Mouse (Mus musculus) heart, embryonic 10.5 days (tissue): ENCODE measurements around the gene Yipf2. TPM values are rescaled to one million over a fixed set of nuclear protein-coding genes. Genes with fewer than 3 reads are reported as not detected.
A peak's percentile ranks its signal among the peaks of the same experiment; 100 is the strongest.
"Not testable (repeated sequence)": the region's sequence is repeated elsewhere in the genome, so short reads cannot be mapped to it uniquely, and the experiment has no call there.

Source experiments
- DNase-seq: peaks from one replicate; pipeline ENCODE4 v3.0.0-alpha.2; 2017; ENCODE audit warnings: low spot score
- H3K27ac ChIP-seq: fragments of 300-500 bp; sonication (generic); 2 replicates; pipeline ENCODE4 v1.5.1; 2016; ENCODE audit warnings: mild to moderate bottlenecking
- H3K27me3 ChIP-seq: fragments of 300-500 bp; sonication (generic); 2 replicates; pipeline ENCODE4 v1.6.1; 2016; ENCODE audit warnings: mild to moderate bottlenecking; ENCODE audit not compliant: poor library complexity, insufficient read depth, severe bottlenecking
- H3K36me3 ChIP-seq: fragments of 300-500 bp; sonication (generic); 2 replicates; pipeline ENCODE4 v1.6.1; 2016; ENCODE audit warnings: mild to moderate bottlenecking, moderate library complexity
- H3K4me1 ChIP-seq: fragments of 300-500 bp; sonication (generic); 2 replicates; pipeline ENCODE4 v1.6.1; 2016; ENCODE audit warnings: mild to moderate bottlenecking
- H3K4me3 ChIP-seq: fragments of 300-500 bp; sonication (generic); 2 replicates; pipeline ENCODE4 v1.5.1; 2016; ENCODE audit warnings: mild to moderate bottlenecking, moderate library complexity
- H3K9me3 ChIP-seq: fragments of 300-500 bp; sonication (generic); 2 replicates; pipeline ENCODE4 v1.6.1; 2016; ENCODE audit warnings: mild to moderate bottlenecking, moderate library complexity
- whole genome bisulfite sequencing: fragments of 180-500 bp; shearing (Covaris S2); methylation state at CpG from one replicate; pipeline ENCODE4 v1.1.7; 2016; 5-methylcytosine and 5-hydroxymethylcytosine counted together
- polyA plus RNA-seq: library from polyadenylated mRNA; unstranded; fragments of >200 nt; fragmentation: Nextera tagmentation; extraction: Ambion mirVana; gene quantifications from 2 replicates; pipeline ENCODE4 v1.2.1, GENCODE M21; 2016

Gene Yipf2
- polyA plus RNA-seq, 1 experiment from 2014 or later = 22.8 TPM

DNA sequence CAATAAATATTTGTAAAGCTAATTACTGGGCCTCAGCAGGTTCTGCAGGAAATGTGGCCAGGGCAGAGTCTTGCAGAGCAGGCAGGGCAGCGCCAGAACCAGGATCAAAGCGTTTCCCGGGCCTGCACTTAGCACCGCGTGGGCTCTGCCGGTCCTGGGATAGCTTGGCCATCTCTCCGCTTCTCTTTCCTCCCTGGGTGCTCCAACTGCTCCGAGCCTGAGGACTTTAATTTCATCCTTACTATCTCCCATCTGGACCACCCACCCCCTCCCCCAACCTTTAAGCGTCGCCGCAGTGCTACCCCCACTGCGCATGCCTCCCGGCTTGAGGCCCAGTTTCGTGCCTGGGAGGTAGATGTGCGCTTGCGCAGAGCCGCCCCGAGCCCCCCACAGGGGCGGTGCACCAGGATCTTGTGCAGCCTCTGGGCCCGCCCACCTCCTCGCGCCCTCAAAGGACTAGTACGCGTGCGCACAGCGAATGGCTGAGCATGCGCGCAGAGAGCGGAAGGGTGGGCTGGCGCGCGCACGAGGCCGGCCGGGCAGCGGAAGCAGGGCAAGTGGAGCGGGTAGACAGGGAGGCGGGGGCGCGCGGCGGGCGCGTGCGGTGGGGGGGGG, 23.1 kb upstream of the Yipf2 start, which contains the start of gene Smarca4:
Gene Smarca4 (plus strand): TSS at position 553 of the 615 bp plus-strand sequence.
- Histone ChIP-seq H3K27me3 (no peaks in the 10 kb centered on the region), H3K36me3 (peaks cover 12% of the 10 kb centered on the region), H3K9me3 (no peaks in the 10 kb centered on the region), H3K4me1 (peaks cover 14% of the 10 kb centered on the region; the same call in 1 of the 2 replicates), H3K27ac (peak within 1 kb of the TSS; percentile 99), H3K4me3 (peak within 1 kb of the TSS; percentile 88)
- WGBS = under 1% methylated on average over 45 of the region's 45 CpGs
- DNase-seq = peak; percentile 99

DNA sequence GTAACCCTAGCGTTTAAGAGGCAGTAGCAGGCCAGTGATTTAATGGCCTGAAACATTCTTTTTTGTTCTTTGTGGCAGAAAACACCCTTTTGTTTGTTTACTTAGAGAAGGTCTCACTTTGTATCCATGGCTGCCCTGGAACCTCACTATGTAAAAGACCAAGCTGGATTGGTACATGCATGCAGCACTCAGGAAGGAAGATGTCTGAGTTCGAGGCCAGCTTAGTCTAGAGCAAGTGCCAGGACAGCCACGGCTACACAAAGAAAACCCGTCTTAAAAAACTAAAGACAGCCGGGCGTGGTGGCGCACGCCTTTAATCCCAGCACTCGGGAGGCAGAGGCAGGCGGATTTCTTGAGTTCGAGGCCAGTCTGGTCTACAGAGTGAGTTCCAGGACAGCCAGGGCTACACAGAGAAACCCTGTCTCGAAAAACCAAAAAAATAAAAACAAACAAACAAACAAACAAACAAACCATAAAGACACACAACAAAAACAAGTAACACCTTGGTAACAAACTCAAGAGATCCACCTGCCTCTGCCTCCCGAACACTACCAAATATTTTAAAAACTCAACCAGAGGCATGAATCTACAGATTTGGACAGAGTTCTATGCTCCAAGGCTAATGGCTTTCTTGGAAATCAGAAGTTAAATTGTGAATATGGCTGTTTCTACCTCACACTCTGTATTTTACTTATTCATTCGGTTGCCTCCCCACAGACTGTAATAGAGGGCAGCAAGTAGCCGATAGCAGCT, 22.4 kb upstream of the Yipf2 start:
- Histone ChIP-seq H3K36me3 (peaks cover 12% of the 10 kb centered on the region), H3K4me3 (peak overlapping the region; percentile 88), H3K27me3 (no peaks in the 10 kb centered on the region), H3K4me1 (peaks cover 14% of the 10 kb centered on the region; the same call in 1 of the 2 replicates), H3K27ac (peak overlapping the region; percentile 99), H3K9me3 (no peaks in the 10 kb centered on the region)
- DNase-seq = no peak
- WGBS = 79% methylated on average over 15 of the region's 15 CpGs

DNA sequence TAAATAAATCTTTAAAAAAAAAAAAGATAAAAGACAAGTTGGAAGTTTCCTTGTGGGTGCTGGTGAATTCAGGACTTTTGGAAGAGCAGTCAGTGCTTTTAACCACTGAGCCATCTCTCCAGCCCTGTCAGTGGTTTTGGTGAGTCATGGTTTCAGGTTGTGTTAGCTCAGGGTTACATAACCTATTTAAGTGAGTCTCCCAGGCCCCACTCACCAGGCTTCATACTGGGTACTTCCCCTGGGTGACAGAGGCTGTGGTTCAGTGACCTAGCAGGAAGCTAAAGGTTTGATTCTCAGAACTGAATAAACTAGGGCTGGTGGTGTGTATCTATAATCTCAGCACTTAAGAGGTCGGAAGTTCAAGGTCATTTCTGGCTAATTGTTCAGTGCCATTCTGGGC, 17.2 kb upstream of the Yipf2 start:
- no peak for DNase-seq
- H3K4me1 ChIP-seq = no peaks in the 10 kb centered on the region
- H3K9me3 ChIP-seq = no peaks in the 10 kb centered on the region
- H3K4me3 ChIP-seq = no peak overlapping the region
- 74% methylated on average over 1 of the region's 1 CpGs for WGBS
- no peak overlapping the region for H3K27ac ChIP-seq
- no peaks in the 10 kb centered on the region for H3K36me3 ChIP-seq
- no peaks in the 10 kb centered on the region for H3K27me3 ChIP-seq

DNA sequence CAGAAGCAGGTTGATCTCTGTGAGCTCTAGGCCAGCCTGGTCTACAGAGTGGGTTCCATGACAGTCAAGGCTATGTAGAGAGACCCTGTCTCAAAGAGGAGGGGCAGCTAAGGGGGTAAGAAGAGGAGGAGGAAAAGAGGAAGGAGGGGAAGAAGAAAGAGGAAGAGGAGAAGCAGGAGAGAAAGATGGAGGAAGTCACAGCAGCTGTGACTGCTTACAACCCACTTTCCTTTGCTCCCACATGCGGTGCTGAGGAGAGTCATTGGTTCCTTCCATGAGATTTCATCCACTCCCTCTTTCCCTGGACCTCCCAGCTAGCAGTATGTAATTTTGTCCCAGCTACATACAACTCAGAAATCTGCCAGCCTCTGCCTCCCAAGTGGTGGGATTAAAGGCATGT, 14.0 kb upstream of the Yipf2 start:
- Histone ChIP-seq H3K27ac (no peak overlapping the region), H3K4me1 (no peaks in the 10 kb centered on the region), H3K27me3 (no peaks in the 10 kb centered on the region), H3K4me3 (no peak overlapping the region), H3K36me3 (no peaks in the 10 kb centered on the region), H3K9me3 (no peaks in the 10 kb centered on the region)
- WGBS = 83% methylated on average over 1 of the region's 1 CpGs
- DNase-seq = no peak

DNA sequence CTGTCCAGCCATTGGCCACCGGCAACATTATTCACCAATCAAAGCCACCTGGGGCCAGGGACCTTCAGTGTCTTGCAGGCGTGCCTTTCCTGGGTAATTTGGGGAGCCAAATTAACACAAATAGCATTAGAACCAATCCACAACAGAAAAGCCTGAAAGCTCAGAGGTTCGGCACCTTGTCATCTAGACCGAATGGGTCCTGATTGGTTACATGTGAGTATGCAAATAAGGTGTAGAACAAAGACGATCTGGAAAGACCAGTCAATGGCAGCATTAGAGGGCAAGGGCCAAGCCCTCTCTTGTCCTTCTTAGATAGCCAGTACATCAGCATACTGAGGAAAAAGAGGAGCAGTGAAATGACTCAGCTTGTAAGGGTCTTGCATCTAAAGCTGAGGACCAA, 13.2 kb upstream of the Yipf2 start:
- 73% methylated on average over 5 of the region's 5 CpGs for WGBS
- H3K4me1 ChIP-seq = no peaks in the 10 kb centered on the region
- H3K4me3 ChIP-seq = no peak overlapping the region
- H3K27me3 ChIP-seq = no peaks in the 10 kb centered on the region
- no peak for DNase-seq
- no peak overlapping the region for H3K27ac ChIP-seq
- no peaks in the 10 kb centered on the region for H3K36me3 ChIP-seq
- no peaks in the 10 kb centered on the region for H3K9me3 ChIP-seq

DNA sequence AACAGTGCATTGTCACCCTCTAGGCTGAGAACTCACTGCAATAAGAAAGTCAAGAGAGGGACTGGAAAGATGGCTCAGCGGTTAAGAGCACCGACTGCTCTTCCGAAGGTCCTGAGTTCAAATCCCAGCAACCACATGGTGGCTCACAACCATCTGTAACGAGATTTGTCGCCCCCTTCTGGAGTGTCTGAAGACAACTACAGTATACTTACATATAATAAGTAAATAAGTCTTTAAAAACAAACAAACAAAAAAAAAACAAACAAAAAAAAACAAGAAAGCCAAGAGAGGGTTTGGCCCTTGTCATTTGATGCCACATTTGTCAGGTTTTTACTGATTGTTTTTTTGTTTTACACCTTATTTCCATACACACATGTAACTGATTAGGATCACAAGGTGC, 11.5 kb upstream of the Yipf2 start:
- Histone ChIP-seq H3K4me3 (no peak overlapping the region), H3K9me3 (no peaks in the 10 kb centered on the region), H3K27me3 (no peaks in the 10 kb centered on the region), H3K27ac (no peak overlapping the region), H3K36me3 (no peaks in the 10 kb centered on the region), H3K4me1 (no peaks in the 10 kb centered on the region)
- WGBS = 67% methylated on average over 5 of the region's 5 CpGs
- no peak for DNase-seq

DNA sequence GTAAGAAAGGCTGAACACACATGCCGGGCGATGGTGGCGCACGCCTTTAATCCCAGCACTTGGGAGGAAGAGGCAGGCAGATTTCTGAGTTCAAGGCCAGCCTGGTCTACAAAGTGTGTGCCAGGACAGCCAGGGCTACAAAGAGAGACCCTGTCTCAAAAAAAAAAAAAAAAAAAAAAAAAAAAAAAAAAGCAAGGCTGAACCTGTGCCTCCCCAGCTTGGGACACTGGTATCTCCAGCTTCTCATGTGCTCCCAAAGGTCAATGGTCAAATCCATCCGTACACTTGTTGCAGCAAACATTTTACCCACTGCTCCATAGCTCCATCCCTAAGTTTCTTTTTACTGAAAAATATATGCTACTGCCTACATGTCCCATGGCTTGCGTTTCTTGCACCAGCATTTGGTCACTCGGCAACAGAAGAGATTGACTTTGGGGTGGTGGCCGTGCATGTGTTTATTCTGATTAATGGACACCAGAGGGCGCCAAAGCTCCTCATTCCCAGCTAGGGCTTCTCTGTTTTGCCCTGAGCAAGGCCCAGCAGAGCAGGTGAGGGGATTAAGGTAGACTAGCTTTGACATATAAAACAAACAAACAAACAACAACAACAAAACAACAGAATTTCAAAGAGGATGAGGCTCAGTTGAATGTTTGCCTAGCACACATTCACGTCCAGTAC, 9.2 kb upstream of the Yipf2 start:
- no peak overlapping the region for H3K4me3 ChIP-seq
- peak; percentile 87 for DNase-seq
- no peaks in the 10 kb centered on the region for H3K27me3 ChIP-seq
- H3K4me1 ChIP-seq = no peaks in the 10 kb centered on the region
- H3K36me3 ChIP-seq = 0 out of 2 replicates have a peak, but pooled peaks cover 2% of the 10 kb centered on the region
- H3K27ac ChIP-seq = no peak overlapping the region
- H3K9me3 ChIP-seq = no peaks in the 10 kb centered on the region
- WGBS = 47% methylated on average over 10 of the region's 10 CpGs

DNA sequence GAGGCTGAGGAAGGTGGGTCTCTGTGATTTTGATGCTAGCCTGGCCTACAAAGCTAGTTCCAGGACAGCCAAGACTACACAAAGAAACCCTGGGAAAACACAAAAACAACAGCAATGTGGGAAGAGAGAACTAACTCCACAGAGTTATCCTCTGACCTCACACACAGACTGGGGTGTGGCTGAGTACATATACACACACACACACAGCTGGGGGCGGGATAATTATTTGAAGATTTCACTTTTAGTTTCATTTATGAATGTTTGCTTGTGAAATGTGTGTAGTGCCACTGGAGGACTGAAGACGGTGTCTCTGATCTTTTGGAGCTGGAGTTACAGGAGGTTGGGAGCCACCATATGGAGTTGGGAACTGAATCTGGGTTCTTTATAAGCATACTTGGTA, 8.4 kb upstream of the Yipf2 start:
- Histone ChIP-seq H3K9me3 (no peaks in the 10 kb centered on the region), H3K36me3 (peaks cover 6% of the 10 kb centered on the region; the same call in 1 of the 2 replicates), H3K27me3 (no peaks in the 10 kb centered on the region), H3K27ac (no peak overlapping the region), H3K4me1 (no peaks in the 10 kb centered on the region), H3K4me3 (no peak overlapping the region)
- WGBS = 85% methylated on average over 2 of the region's 2 CpGs
- no peak for DNase-seq

DNA sequence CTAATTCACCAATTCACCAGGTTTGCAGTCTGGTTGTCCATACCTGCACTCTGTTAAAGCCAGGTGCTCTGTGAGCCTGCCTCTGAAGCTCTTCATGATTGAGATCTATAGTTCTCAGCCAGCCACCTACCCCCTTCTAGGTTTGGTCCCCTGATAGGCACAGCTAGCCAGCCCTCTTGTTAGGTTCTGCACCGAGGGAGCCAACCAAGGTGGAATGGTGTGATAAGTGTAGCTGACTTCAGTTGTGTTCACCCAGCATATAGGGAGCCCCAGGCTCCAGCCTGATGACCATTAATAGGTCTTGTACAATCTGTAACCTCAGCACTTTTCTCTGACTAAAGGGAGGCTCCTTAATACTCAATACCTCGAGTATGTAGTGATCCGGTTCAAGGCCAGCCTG, 7.6 kb upstream of the Yipf2 start:
- Histone ChIP-seq H3K9me3 (no peaks in the 10 kb centered on the region), H3K4me3 (no peak overlapping the region), H3K36me3 (peaks cover 11% of the 10 kb centered on the region; the same call in 1 of the 2 replicates), H3K27me3 (no peaks in the 10 kb centered on the region), H3K27ac (no peak overlapping the region), H3K4me1 (no peaks in the 10 kb centered on the region)
- 66% methylated on average over 3 of the region's 3 CpGs for WGBS
- DNase-seq = no peak

DNA sequence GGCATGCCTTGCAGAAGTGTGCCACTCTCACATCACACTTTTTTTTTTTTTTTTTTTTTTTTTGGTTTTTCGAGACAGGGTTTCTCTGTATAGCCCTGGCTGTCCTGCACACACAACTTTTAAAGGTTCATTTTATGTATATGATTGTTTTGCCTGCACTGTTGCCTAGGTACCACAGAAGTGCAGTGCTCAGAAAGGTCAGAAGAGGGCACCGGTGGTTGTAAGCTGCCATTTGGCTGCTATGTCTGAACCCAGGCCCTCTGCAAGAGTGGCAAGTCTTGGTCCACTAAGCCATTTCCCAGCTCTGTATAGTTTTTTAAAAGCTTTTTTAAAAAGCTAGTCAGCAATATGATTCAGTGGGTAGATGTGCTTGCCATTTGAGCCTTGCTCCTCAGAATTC, 5.6 kb upstream of the Yipf2 start:
- no peak for DNase-seq
- Histone ChIP-seq H3K27ac (no peak overlapping the region), H3K9me3 (no peaks in the 10 kb centered on the region), H3K4me1 (peaks cover 13% of the 10 kb centered on the region), H3K27me3 (no peaks in the 10 kb centered on the region), H3K4me3 (no peak overlapping the region), H3K36me3 (peaks cover 23% of the 10 kb centered on the region; the same call in 1 of the 2 replicates)
- 22% methylated on average over 2 of the region's 2 CpGs for WGBS

DNA sequence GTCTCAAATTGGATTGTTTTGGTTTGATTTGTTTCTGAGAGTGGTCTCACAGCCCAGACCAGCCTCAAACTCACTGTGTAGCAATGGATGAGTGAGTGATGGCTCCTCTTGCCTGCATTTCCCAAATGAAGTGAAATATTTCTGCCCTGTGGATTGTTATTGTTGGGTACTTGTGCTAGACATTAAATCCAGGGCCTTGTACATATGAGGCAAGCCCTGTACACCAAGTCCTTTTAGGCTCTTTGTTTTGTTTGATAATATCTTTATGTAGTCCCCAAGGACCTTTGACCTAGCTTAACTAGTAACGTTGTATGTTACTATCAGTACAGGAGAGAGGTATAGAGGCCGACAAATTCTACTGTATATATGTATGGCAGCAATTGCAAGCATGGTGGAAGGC, 2.2 kb upstream of the Yipf2 start:
- peaks cover 25% of the 10 kb centered on the region for H3K4me1 ChIP-seq
- WGBS = 85% methylated on average over 2 of the region's 2 CpGs
- H3K27ac ChIP-seq = no peak overlapping the region
- H3K9me3 ChIP-seq = no peaks in the 10 kb centered on the region
- no peaks in the 10 kb centered on the region for H3K27me3 ChIP-seq
- H3K4me3 ChIP-seq = no peak overlapping the region
- peaks cover 34% of the 10 kb centered on the region for H3K36me3 ChIP-seq
- no peak for DNase-seq

DNA sequence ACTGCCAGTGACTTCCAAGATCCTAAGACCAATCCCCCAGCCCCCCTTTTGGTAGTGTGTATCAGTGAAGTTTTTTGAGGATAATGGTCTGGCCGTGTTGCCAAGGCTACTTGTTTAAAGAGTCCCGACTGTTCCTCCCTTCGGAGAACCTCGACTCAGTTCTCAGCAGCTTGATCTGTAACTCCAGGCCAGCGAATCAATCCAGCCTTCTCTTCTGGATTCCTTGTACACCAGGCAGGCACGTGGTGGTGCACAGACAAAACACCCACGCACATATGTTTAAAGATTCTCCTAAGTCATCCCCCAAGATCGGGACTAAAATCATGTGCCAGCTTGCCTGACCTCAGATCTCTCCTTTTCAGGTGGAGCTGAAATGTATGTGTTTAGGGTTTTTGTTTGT, 1.7 kb upstream of the Yipf2 start:
- Histone ChIP-seq H3K36me3 (peaks cover 39% of the 10 kb centered on the region), H3K4me1 (peaks cover 25% of the 10 kb centered on the region)
- not testable (repeated sequence) for H3K27me3 ChIP-seq, H3K9me3 ChIP-seq, DNase-seq, H3K27ac ChIP-seq, H3K4me3 ChIP-seq
- WGBS = 90% methylated on average over 8 of the region's 8 CpGs

DNA sequence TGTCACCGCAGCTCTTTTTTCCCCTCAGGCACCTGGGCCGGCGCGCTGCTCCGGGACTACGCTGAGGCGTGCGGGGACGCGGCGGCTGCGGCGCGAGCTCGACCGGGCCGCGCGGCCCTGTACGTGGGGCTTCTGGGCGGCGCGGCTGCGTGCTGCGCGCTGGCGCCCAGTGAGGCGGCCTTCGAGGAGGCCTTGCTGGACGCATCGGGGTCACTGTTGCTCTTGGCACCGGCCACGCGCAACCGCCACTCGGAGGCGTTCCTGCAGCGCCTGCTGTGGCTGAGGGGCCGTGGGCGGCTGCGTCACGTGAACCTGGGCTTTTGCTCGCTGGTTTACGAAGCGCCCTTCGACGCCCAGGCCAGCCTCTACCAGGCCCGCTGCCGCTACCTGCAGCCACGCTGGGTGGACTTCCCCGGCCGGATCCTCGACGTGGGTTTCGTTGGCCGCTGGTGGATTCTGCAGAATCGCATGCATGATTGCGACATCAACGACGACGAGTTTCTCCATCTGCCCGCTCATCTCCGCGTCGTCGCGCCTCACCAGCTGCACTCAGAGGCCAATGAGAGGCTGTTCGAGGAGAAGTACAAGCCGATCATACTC, 594 bp upstream of the Yipf2 start:
- Histone ChIP-seq H3K4me3 (peak overlapping the region; percentile 86), H3K36me3 (peaks cover 50% of the 10 kb centered on the region), H3K27ac (peak overlapping the region; percentile 88), H3K4me1 (peaks cover 25% of the 10 kb centered on the region), H3K27me3 (no peaks in the 10 kb centered on the region), H3K9me3 (no peaks in the 10 kb centered on the region)
- DNase-seq = peak; percentile 83
- WGBS = 3% methylated on average over 69 of the region's 69 CpGs
